Comparison of ENCODE assay signal across 8 mouse cellular contexts in the genomic region with DNA sequence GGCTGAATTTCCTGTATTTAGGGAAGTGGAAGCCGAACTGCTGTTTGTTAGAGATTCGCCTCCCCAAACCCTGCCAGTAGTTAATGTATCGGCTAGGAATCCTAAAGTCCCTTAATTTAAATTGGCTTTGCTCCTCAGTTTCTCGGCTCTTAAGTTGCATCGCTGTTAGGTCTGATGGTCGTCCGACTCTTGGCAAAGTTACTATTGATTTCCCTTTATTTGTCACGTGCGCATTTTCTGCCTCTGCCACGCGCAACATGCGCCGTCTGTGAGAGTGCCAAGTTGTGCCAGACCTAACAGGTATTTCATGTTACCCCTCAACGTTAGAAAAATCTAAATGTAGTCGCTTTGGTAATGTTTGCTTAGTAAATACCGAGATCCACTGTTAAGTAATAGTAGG. TPM values are rescaled to one million over a fixed set of nuclear protein-coding genes. Genes with fewer than 3 reads are reported as not detected.
DNase-seq lines count a peak whose midpoint lies in the region; ATAC-seq and TF ChIP-seq lines count a peak whose summit lies in the region.

No protein-coding gene starts in this region.

- peak overlapping the region; percentile 66 for H3K4me2 ChIP-seq in heart, embryonic 11.5 days
- peak overlapping the region; percentile 58 for H3K4me2 ChIP-seq in lung, postnatal 0 days (replicated peaks; ENCODE audit: low read depth, low read length)

- H3K4me3 ChIP-seq in heart, embryonic 11.5 days (ENCODE audit: low read depth, low read length), result peak overlapping the region; percentile 56
- H3K4me3 ChIP-seq in MEL (ENCODE audit: control insufficient read depth in 1 of 2, insufficient read depth in 1 of 2, low read depth in 2 of 2, low read length in 2 of 2), result peak overlapping the region; percentile 85 to 95
- H3K4me3 ChIP-seq in lung, postnatal 0 days (ENCODE audit: low read depth, low read length), result peak overlapping the region; percentile 48

- 15% methylated on average over 16 of the region's 16 CpGs for WGBS in heart, embryonic 11.5 days (ENCODE audit: insufficient replicate concordance)
- WGBS in lung, postnatal 0 days, result 6% methylated on average over 16 of the region's 16 CpGs

- no peaks in the 10 kb centered on the region for H3K4me1 ChIP-seq in heart, embryonic 11.5 days (ENCODE audit: control insufficient read depth, insufficient read depth, low read length)
- no peaks in the 10 kb centered on the region for H3K4me1 ChIP-seq in MEL (ENCODE audit: control insufficient read depth in 1 of 2, insufficient read depth in 2 of 2, low read length in 2 of 2)
- no peaks in the 10 kb centered on the region for H3K4me1 ChIP-seq in lung, postnatal 0 days (ENCODE audit: insufficient read depth, low read depth, low read length)

- no peak for ATAC-seq in heart, embryonic 11.5 days (replicated peaks; ENCODE audit: insufficient number of reproducible peaks, low FRiP score, low TSS enrichment)
- ATAC-seq in granulocyte monocyte progenitor cell, adult 5-6 weeks (replicated peaks; ENCODE audit: poor library complexity, severe bottlenecking), result peak; percentile 15; the same call in 1 of the 2 replicates
- no peak for ATAC-seq in lung, postnatal 0 days

- no peaks in the 10 kb centered on the region for H3K27me3 ChIP-seq in heart, embryonic 11.5 days (ENCODE audit: control insufficient read depth, insufficient read depth, low read length)
- H3K27me3 ChIP-seq in MEL (ENCODE audit: control insufficient read depth in 1 of 2, insufficient read depth in 2 of 2, low read length in 2 of 2), result no peaks in the 10 kb centered on the region
- H3K27me3 ChIP-seq in lung, postnatal 0 days (replicated peaks; ENCODE audit: insufficient read depth, low read length), result no peaks in the 10 kb centered on the region

- peak overlapping the region; percentile 64 for H3K9ac ChIP-seq in heart, embryonic 11.5 days (ENCODE audit: low read depth, low read length)
- peak overlapping the region; percentile 77 for H3K9ac ChIP-seq in MEL (ENCODE audit: control insufficient read depth, low read depth, low read length, poor library complexity, severe bottlenecking)
- peak overlapping the region; percentile 13; the same call in 1 of the 2 replicates for H3K9ac ChIP-seq in lung, postnatal 0 days (replicated peaks; ENCODE audit: low read depth)

- H3K36me3 ChIP-seq in heart, embryonic 11.5 days (ENCODE audit: control insufficient read depth, insufficient read depth, low read length), result no peaks in the 10 kb centered on the region
- H3K36me3 ChIP-seq in MEL (ENCODE audit: control insufficient read depth in 1 of 2, insufficient read depth in 2 of 2, low read length in 2 of 2), result peaks cover 8 to 11% of the 10 kb centered on the region in 2 experiments
- H3K36me3 ChIP-seq in lung, postnatal 0 days (ENCODE audit: insufficient read depth, low read length), result no peaks in the 10 kb centered on the region

- peaks cover 17% of the 10 kb centered on the region for H3K79me2 ChIP-seq in MEL (ENCODE audit: control insufficient read depth, insufficient read depth, low read length, poor library complexity)

- TF ChIP-seq CTCF in MEL (IDR thresholded peaks at IDR 0.05 in 2 of 3, conservative IDR thresholded peaks at IDR 0.05 in 1 of 3; ENCODE audit: control insufficient read depth in 1 of 3, insufficient read depth in 1 of 3, low read depth in 2 of 3, low read length in 3 of 3, poor library complexity in 1 of 3, severe bottlenecking in 1 of 3), result no peak
- TF ChIP-seq CTCF in lung, postnatal 0 days (IDR thresholded peaks at IDR 0.05), result no peak

- peak overlapping the region; percentile 74; the same call in 1 of the 2 replicates for H3K27ac ChIP-seq in heart, embryonic 11.5 days (ENCODE audit: low read depth, low read length)
- peak overlapping the region; percentile 84 for H3K27ac ChIP-seq in MEL (ENCODE audit: control insufficient read depth, low read depth, low read length)
- peak overlapping the region; percentile 83; the same call in 1 of the 2 replicates for H3K27ac ChIP-seq in lung, postnatal 0 days (ENCODE audit: low read length)

- no peak for TF ChIP-seq POLR2A in MEL (IDR thresholded peaks at IDR 0.05; ENCODE audit: control insufficient read depth in 1 of 2, insufficient read depth in 1 of 2, low read depth in 1 of 2, low read length in 2 of 2, poor library complexity in 1 of 2)

- no peak for TF ChIP-seq RAD21 in MEL (IDR thresholded peaks at IDR 0.05; ENCODE audit: low read depth, low read length)

- no peak for TF ChIP-seq EP300 in MEL (IDR thresholded peaks at IDR 0.05; ENCODE audit: low read depth in 1 of 2, low read length in 2 of 2)
- TF ChIP-seq EP300 in lung, postnatal 0 days (IDR thresholded peaks at IDR 0.05), result no peak

- H3K9me3 ChIP-seq in heart, embryonic 11.5 days (replicated peaks; ENCODE audit: control insufficient read depth, low read length), result no peaks in the 10 kb centered on the region
- no peaks in the 10 kb centered on the region for H3K9me3 ChIP-seq in MEL (replicated peaks; ENCODE audit: insufficient read depth, low read length)
- no peaks in the 10 kb centered on the region for H3K9me3 ChIP-seq in lung, postnatal 0 days (ENCODE audit: low read length)

- DNase-seq in heart, adult 18-20 months, result no peak
- DNase-seq in MEL (ENCODE audit: low read depth, low spot score), result no peak
- DNase-seq in lung, postnatal 0 days (ENCODE audit: low spot score), result peak; percentile 11
- no peak for DNase-seq in adrenal gland, postnatal 14 days
- no peak for DNase-seq in ovary, postnatal 36 days (ENCODE audit: low spot score)
- no peak for DNase-seq in spleen, adult 12 weeks (ENCODE audit: low spot score)

TF ChIP-seq in MEL, 35 proteins besides CTCF, POLR2A, EP300 and RAD21:
- TF ChIP-seq MYC (IDR thresholded peaks at IDR 0.05; ENCODE audit: low read depth, low read length) (peak; percentile 61), MXI1 (IDR thresholded peaks at IDR 0.05; ENCODE audit: low read depth, low read length) (peak; percentile 83), KAT2A (conservative IDR thresholded peaks at IDR 0.05; ENCODE audit: low read depth, low read length) (no peak), USF1 (IDR thresholded peaks at IDR 0.05; ENCODE audit: low read depth, low read length) (peak; percentile 70; the same call in 1 of the 2 replicates), GABPA (IDR thresholded peaks at IDR 0.05; ENCODE audit: low read depth, low read length) (no peak), POLR2AphosphoS5 (IDR thresholded peaks at IDR 0.05; ENCODE audit: borderline replicate concordance, low read depth, low read length) (no peak), ZKSCAN1 (IDR thresholded peaks at IDR 0.05; ENCODE audit: low read depth, low read length) (no peak), TCF12 (IDR thresholded peaks at IDR 0.05; ENCODE audit: low read depth, low read length) (no peak), BHLHE40 (IDR thresholded peaks at IDR 0.05; ENCODE audit: borderline replicate concordance, low read depth, low read length) (peak; percentile 64), HCFC1 (IDR thresholded peaks at IDR 0.05; ENCODE audit: low read depth, low read length) (no peak), MAZ (IDR thresholded peaks at IDR 0.05; ENCODE audit: low read depth, low read length) (no peak), SIN3A (IDR thresholded peaks at IDR 0.05; ENCODE audit: low read length) (peak; percentile 72), ZMIZ1 (IDR thresholded peaks at IDR 0.05; ENCODE audit: low read depth, low read length) (0 out of 2 replicates have a peak, but pooled peaks have one; percentile 1)

RNA-seq across cellular contexts. Expression of gene Utp14a, which starts 0.3 kb away (rescaled TPM):
- 11.0 and 12.0 TPM in 2 replicates for polyA plus RNA-seq in heart, embryonic 11.5 days (2014; fragmentation: Nextera tagmentation; extraction: Ambion mirVana)
- total RNA-seq in heart, adult 18-20 months (2021), result 10 to 100 TPM; 14.1 to 17.1 TPM
- 64.3 and 69.7 TPM in 2 replicates for total RNA-seq in MEL (2012; rRNA removed)
- polyA plus RNA-seq in MEL (2012; ENCODE audit: insufficient read depth in 1 of 2, insufficient read length in 2 of 2, low read depth in 1 of 2, low replicate concordance in 2 of 2, missing spikeins in 1 of 2), result 10 to 100 TPM in 1 of 2 experiments, not detected in 1; 53.6 TPM
- total RNA-seq in granulocyte monocyte progenitor cell, adult 5-6 weeks (2014; fragmentation: Nextera tagmentation), result 39.7 and 45.3 TPM in 2 replicates
- total RNA-seq in granulocyte monocyte progenitor cell, adult 5-6 weeks (2017), result 91.9 and 95.0 TPM in 2 replicates
- 11.0 and 11.5 TPM in 2 replicates for polyA plus RNA-seq in lung, postnatal 0 days (2015; fragmentation: Nextera tagmentation; extraction: Ambion mirVana)
- 14.9 and 18.8 TPM in 2 replicates for total RNA-seq in adrenal gland, postnatal 14 days (2021)

RNA-seq across cellular contexts. Expression of gene Zdhhc9, which starts 48.3 kb away (rescaled TPM):
- polyA plus RNA-seq in heart, embryonic 11.5 days (2014; fragmentation: Nextera tagmentation; extraction: Ambion mirVana), result 2.9 and 3.1 TPM in 2 replicates
- total RNA-seq in heart, adult 18-20 months (2021), result 10 to 100 TPM; 28.1 to 37.1 TPM
- total RNA-seq in MEL (2012; rRNA removed), result 2.0 and 2.3 TPM in 2 replicates
- polyA plus RNA-seq in MEL (2012; ENCODE audit: insufficient read depth in 1 of 2, insufficient read length in 2 of 2, low read depth in 1 of 2, low replicate concordance in 2 of 2, missing spikeins in 1 of 2), result 10 to 100 TPM in 1 of 2 experiments, 1 to 10 TPM in 1; 8.3 to 51.7 TPM
- total RNA-seq in granulocyte monocyte progenitor cell, adult 5-6 weeks (2014; fragmentation: Nextera tagmentation), result 22.9 and 26.2 TPM in 2 replicates
- 5.6 and 8.3 TPM in 2 replicates for total RNA-seq in granulocyte monocyte progenitor cell, adult 5-6 weeks (2017)
- 3.9 and 4.2 TPM in 2 replicates for polyA plus RNA-seq in lung, postnatal 0 days (2015; fragmentation: Nextera tagmentation; extraction: Ambion mirVana)
- 16.4 and 17.5 TPM in 2 replicates for total RNA-seq in adrenal gland, postnatal 14 days (2021)

Comparison
In these comparisons a context has a peak if more than half of its experiments do, and no peak if none do; other contexts are left out.
1. H3K9ac ChIP-seq: peak in every context shown above with its lines; median percentile 77 in MEL; 64 in heart, embryonic 11.5 days; 13 in lung, postnatal 0 days.